Mouse (Mus musculus): ENCODE results near the gene Defa25.
"Not testable (repeated sequence)": the region's sequence is repeated elsewhere in the genome, so short reads cannot be mapped to it uniquely, and the experiment has no call there.

Defa25 gene

DNA sequence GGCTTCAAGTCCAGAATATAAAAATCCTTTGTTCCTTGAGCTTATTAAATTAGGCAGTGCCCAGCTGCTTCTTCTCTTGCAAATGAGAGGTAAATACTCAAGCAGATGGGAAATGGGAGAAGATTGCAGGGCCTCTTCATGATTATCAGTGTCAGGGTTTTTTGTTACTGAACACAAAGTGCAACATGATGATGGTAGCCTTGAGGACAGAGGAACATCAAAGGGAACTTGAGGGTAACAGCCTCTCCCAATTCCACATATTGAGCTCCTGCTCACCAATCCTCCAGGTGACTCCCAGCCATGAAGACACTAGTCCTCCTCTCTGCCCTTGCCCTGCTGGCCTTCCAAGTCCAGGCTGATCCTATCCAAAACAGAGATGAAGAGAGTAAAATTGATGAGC lies at the start of gene Defa25:
Gene Defa25 (plus strand): TSS at position 301 of the 400 bp plus-strand sequence.
- not testable (repeated sequence) for DNase-seq (ENCODE audit: low spot score in 2 of 2)

DNA sequence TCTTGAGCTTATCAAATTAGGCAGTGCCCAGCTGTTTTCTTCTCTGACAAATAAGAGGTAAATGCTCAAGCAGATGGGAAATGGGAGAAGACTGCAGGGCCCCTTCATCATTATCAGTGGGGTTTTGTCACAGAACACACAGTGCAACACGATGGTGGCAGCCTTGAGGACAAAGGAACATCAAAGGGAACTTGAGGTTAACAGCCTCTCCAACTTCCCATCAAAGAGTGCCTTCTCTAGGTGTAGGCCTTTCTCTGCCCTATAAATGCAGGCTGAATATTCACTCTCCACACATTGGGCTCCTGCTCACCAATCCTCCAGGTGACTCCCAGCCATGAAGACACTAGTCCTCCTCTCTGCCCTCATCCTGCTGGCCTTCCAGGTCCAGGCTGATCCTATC lies 29.5 kb upstream of the Defa25 start, which contains the start of gene Defa23:
Gene Defa23 (plus strand): TSS at position 301 of the 400 bp plus-strand sequence.
- not testable (repeated sequence) for DNase-seq (ENCODE audit: low spot score in 2 of 2)

- DNase-seq (ENCODE audit: low spot score in 2 of 2) = not testable (repeated sequence)
These were observed 19.5 kb upstream of the Defa25 start, which contains the start of gene Defa35 for GRCm38 (mm10) chr8:21064738-21065137. Defa35 (plus strand) TSS chr8:21065038.

- DNase-seq (ENCODE audit: low spot score in 2 of 2) = no peak
These were observed 8.9 kb downstream of the Defa25 start for GRCm38 (mm10) chr8:21093106-21093505.

GRCm38 (mm10) chr8:21095950-21096349 lies 11.7 kb downstream of the Defa25 start, which contains the start of gene Gm14851:
Gm14851 (minus strand) TSS chr8:21096050.
- DNase-seq (ENCODE audit: low spot score in 2 of 2) = not testable (repeated sequence)

DNA sequence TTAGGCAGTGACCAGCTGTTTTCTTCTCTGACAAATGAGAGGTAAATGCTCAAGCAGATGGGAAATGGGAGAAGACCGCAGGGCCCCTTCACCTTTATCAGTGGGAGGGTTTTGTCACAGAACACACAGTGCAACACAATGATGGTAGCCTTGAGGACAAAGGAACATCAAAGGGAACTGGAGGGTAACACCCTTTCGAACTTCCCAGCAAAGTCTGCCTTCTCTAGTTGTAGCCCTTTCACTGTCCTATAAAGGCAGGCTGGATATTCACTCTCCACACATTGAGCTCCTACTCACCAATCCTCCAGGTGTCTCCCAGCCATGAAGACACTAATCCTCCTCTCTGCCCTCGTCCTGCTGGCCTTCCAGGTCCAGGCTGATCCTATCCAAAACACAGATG lies 50.1 kb downstream of the Defa25 start, which contains the start of gene Defa30:
Gene Defa30 (plus strand): TSS at position 301 of the 400 bp plus-strand sequence.
- not testable (repeated sequence) for DNase-seq (ENCODE audit: low spot score in 2 of 2)
